Mouse (Mus musculus) megakaryocyte progenitor cell, adult 5-6 weeks (primary cell): ENCODE data around the gene Rptor. TPM values are rescaled to one million over a fixed set of nuclear protein-coding genes. Genes with fewer than 3 reads are reported as not detected.

ENCODE experiments used
- ATAC-seq: replicated peaks from 2 replicates; pipeline ENCODE4 v1.8.0; 2016; ENCODE audit warnings: mild to moderate bottlenecking, moderate TSS enrichment, inconsistent platforms; ENCODE audit not compliant: poor library complexity
- total RNA-seq, 2 experiments: library from RNA; stranded (forward) in 1 of 2; stranded (reverse) in 1 of 2; fragments of 157-497, 149-512 nt in 1 of 2; fragments of 200-1000 nt in 1 of 2; gene quantifications; 2 replicates each; pipeline versions ENCODE4 v1.2.3 to v1.2.4; 2015 to 2017

The Rptor gene
- total RNA-seq, 2 experiments from 2014 or later: 13.2 to 16.1 TPM

DNA sequence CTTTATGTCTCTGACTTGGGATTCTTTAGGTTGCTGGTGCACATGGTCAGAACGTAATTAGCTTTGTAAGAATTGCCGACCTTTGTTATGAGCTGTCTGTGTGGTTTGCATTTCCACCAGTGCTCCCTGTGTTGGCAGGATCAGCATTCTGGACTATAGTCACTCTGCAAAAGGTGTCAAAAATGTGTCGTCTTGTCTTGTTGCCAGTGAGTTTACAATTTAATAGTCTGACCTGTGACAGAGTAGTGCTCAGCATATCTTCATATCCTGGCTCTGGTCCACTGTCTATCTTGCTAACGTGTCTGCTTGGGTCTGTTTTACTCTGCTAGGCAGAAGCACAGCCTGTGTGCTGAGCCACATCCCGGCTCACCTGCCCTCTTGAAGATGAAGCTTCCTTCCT is 128.7 kb downstream of the Rptor start:
- no peak for ATAC-seq

GRCm38 (mm10) chr11:119732362-119732761 is 129.7 kb downstream of the Rptor start:
- no peak for ATAC-seq

DNA sequence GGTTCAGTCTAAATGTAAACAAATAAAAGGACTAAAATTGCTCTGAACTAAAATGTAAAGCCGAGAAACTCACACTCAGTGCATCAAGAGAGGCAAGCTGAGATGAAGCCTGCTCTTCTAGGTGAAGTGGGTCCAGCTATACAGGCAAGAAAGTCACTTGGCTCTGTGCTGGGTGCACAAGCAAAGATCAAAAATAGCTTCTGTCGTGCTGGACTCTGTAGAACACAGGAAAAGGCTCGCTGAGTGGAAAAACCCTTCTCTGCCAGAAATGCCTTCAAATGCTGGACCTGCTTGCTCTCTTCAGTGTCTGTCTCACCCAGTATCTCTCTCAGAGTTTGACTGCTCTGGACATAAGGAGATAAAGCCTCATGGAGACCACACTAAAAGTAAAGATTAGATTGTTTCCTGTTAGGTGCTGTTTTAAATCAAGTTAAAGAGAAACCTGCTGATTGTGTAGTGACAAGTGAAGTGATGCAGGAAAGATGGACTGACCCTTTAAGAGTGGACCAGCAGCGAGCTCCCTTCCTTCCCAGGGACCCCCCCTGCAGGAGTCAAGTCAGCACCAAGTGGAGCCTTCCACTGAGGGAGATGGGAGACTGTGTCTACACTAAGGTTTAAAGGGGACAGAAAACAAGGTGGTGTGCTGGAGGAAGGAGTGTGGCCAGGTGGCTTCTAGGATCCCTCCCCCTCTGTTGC is 130.4 kb downstream of the Rptor start:
- no peak for ATAC-seq

GRCm38 (mm10) chr11:119733657-119733990 is 130.9 kb downstream of the Rptor start:
- no peak for ATAC-seq

DNA sequence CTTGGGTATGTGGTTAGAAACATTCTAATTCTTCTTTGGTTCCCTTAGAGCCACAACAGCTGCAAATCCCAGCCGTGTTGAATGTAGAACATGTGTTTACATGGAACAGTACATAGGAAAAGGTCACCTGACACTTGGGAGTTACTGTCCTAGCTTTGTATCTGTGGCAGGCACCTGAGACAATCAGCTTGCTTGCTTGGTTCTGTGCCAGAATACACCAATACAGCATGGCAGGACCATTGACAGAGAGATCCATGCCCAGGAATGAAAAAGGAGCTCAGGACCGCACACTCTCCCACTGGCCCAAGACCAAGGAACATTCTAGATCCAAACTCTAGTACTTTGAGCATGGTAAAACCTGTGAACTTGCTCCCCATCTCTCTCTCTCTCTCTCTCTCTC is 132.4 kb downstream of the Rptor start:
- ATAC-seq: no peak

- ATAC-seq: no peak
Measured at GRCm38 (mm10) chr11:119738990-119739846, 136.5 kb downstream of the Rptor start.

GRCm38 (mm10) chr11:119741401-119741800 is 138.7 kb downstream of the Rptor start:
- no peak for ATAC-seq

DNA sequence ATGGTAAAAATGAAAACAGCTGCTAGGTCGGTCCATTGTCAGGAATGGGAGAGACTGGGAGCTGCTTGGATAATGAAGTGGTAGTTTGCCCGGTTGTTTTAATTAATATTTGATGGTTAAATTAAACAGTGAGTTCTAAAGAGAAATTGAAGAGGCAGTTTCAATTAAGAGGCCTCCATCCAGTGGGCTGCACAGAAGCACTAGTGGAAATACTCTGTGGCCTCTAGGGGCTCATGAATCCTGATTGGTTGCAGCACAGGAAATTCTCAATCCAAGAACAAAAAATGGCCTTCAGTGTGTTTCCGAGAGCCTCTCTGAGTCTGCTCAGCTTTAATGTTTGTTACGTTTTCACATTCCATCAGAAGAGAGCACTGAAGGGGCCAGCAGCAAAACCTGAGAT is 141.7 kb downstream of the Rptor start:
- ATAC-seq: no peak

DNA sequence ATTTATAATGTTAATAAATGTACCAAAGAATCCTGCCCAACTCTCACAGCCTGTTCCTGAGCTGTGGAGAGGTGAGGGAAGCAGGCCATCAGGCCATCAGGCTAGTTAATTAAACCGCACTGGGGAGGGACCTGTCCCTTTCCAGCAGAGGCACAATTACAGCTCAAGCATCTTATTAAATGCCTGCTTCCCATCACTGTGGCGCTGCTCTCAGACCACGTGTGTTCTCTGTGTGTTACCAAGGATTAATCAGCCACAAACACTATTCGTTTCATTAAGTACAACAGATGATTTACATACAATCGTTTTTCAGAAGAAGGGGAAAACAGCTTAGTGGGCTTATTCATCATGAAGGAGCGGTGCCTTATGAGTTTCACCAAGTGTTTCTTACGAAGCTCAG is 142.6 kb downstream of the Rptor start:
- no peak for ATAC-seq

- no peak for ATAC-seq
Measured at GRCm38 (mm10) chr11:119754459-119754858, 151.8 kb downstream of the Rptor start.

DNA sequence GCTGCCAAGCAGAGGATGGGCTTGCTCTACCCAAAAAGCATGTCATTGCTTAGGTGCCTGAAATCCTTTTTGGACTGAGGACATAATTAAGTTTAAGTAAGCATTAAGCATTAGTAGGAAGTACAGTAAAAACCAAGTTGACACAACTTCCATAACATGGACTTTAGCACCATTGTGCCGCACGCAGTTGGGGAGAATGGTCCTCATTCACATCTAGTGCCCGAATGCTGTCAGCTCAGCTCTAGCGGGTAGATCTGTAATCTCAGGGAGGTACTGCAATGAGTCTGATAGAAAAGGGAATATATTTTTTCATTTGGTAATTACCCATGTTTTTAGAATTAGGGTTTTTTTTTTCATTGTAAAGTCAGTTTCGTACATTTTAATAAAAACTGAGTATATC is 155.5 kb downstream of the Rptor start:
- ATAC-seq: no peak

DNA sequence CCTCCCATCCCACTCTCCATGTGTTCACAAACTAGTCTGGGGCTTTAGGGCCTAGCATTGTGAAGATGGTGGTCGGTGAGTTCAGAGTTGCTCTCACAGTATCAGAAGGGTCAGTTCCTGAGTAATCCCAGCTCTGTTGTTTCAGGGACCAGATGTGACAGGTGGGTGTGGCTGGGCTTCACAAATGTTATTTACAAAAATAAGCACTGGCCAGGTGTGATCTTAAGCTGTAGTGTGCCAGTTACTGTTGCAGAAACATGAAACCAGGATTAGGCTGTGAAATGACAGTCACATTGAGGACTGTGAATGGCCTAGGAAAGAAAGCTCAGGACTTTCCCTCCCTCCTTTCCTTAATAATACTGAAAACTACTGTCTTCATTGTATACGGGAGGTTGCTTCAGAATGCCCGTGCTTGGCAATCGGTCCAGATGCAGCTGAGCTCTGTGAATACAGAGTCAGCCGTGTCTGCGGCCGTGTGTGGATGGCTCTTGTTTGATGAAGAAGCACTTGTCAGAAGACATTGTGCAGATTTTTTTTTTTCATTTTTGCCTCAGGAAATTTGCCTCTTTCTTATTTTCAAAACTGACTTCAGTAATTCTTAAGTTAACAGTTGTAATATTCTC is 156.1 kb downstream of the Rptor start:
- no peak for ATAC-seq

GRCm38 (mm10) chr11:119762911-119763310 is 160.2 kb downstream of the Rptor start:
- no peak for ATAC-seq

DNA sequence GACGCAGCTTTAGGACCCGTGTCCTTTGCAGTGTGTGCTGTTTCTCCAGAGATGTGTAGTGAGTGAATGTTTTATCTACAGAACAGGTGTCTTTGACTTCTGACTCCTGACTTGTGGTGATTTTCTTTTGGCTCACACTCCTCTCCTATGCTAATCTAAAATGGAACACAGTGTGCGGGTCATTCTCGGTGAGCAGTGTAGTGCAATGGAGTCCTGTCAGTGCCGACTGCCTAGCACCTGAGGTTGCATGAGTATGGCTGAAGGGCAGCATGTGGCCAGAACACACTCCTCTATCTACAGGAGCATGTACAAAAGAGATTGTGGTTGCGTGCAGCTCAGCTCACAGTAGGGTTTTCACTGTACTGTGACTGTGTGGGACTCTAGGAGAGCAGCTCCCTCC is 163.3 kb downstream of the Rptor start:
- ATAC-seq: no peak

GRCm38 (mm10) chr11:119766782-119767459 is 164.2 kb downstream of the Rptor start:
- no peak for ATAC-seq

DNA sequence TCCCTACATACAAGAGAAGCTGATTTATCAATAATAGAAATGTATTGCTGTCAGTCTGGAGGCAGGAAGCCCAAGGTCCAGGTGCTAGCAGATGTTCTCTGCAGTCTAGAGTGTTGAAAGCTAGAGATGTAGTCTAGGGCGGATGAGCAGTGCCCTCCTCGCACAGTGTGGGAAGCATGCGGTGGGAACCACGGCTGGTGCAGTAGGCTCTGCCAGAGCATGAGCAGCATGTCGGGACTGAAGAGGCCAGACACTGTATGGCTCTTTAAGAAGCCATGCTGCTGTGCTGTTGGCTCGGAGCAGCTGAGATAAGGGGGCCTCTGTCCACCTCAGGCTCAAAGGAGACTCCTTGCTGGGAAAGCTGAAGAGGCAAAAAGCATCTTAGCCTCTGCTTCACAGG is 164.8 kb downstream of the Rptor start:
- no peak for ATAC-seq

DNA sequence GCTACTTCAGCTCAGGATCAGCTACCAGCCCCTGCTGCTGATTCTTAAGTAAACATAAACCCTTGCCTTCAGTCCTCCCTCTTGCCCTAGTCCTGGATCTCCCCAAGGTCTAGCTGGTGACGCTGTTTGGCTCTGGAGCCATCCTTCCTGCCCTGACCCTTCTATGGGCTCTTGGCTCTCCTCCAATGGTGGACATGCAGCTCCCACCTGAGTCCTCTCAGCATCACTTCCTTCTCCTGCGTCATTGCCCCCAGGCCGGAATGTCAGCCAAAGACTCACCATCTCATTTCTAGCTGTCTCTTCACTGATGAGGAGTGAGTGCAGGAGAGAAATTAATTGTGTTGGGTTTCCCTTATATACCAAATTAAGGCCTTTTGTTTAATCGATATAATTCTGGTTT is 165.8 kb downstream of the Rptor start:
- ATAC-seq: no peak

- no peak for ATAC-seq
Measured at GRCm38 (mm10) chr11:119769666-119770065, 167.0 kb downstream of the Rptor start.

DNA sequence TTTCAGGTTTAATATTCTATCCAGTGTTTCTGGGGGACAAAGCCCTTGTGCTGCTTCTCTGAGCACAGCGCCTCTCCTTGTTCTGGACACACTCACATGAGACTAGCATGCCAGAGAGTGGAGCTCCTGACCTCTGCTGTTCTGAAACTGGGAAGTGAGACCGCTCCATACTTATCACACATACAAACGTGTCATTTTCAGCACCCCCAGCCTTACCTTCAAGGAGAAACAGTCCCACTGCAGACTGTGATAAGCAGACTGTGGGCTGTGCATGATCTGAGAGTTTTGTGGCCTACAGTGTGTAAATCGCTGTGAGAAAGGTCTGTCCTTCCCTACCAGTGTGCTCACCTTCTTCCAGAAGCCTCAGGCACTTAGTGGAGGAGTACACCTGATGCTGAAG is 168.3 kb downstream of the Rptor start:
- ATAC-seq: peak; percentile 42

GRCm38 (mm10) chr11:119772896-119773295 is 170.2 kb downstream of the Rptor start:
- ATAC-seq: no peak

- ATAC-seq: no peak
Measured at GRCm38 (mm10) chr11:119775076-119775760, 172.5 kb downstream of the Rptor start.
